Mouse (Mus musculus) kidney, postnatal 0 days (tissue): ENCODE results near the gene Nbl1. TPM values are rescaled to one million over a fixed set of nuclear protein-coding genes. Genes with fewer than 3 reads are reported as not detected.

Experiments used
- ATAC-seq: fragments of 200-750 bp; cut with Nextera tagmentation; replicated peaks from 2 replicates; pipeline ENCODE4 v1.8.0; 2017; ENCODE audit warnings: low read depth, moderate number of reproducible peaks, moderate TSS enrichment, moderate library complexity; ENCODE audit not compliant: low FRiP score
- DNase-seq: peaks from one replicate; pipeline ENCODE4 v3.0.0-alpha.2; 2016; ENCODE audit warnings: low spot score
- H3K27ac ChIP-seq: fragments of 300-500 bp; sonication (generic); 2 replicates; pipeline ENCODE4 v1.5.1; 2014; ENCODE audit warnings: mild to moderate bottlenecking
- H3K27me3 ChIP-seq: fragments of 300-500 bp; sonication (generic); 2 replicates; pipeline ENCODE4 v1.6.1; 2014; ENCODE audit warnings: low read length, mixed read lengths; ENCODE audit not compliant: insufficient read depth
- H3K36me3 ChIP-seq: fragments of 300-500 bp; sonication (generic); 2 replicates; pipeline ENCODE4 v1.6.1; 2014; ENCODE audit warnings: low read length, mixed read lengths; ENCODE audit not compliant: insufficient read depth
- H3K4me1 ChIP-seq: fragments of 300-500 bp; sonication (generic); replicated peaks from 2 replicates; pipeline ENCODE4 v1.6.1; 2014; ENCODE audit warnings: antibody characterized with exemption, low read length, mixed read lengths; ENCODE audit not compliant: insufficient read depth
- H3K4me2 ChIP-seq: fragments of 300-500 bp; sonication (generic); 2 replicates; pipeline ENCODE4 v1.6.1; 2014; ENCODE audit warnings: mild to moderate bottlenecking, low read length, moderate library complexity, mixed read lengths
- H3K4me3 ChIP-seq: fragments of 300-500 bp; sonication (generic); replicated peaks from 2 replicates; pipeline ENCODE4 v1.5.1; 2014; ENCODE audit warnings: low read depth, low read length
- H3K9ac ChIP-seq: fragments of 300-500 bp; sonication (generic); 2 replicates; pipeline ENCODE4 v1.6.1; 2014; ENCODE audit warnings: low read depth, low read length
- H3K9me3 ChIP-seq: fragments of 300-500 bp; sonication (generic); replicated peaks from 2 replicates; pipeline ENCODE4 v1.6.1; 2016; ENCODE audit warnings: low read length, inconsistent platforms, mixed read lengths
- CTCF ChIP-seq: IDR thresholded peaks from 2 replicates; pipeline ENCODE4 v1.5.1; 2016; ENCODE audit warnings: antibody characterized with exemption, low read depth, mild to moderate bottlenecking, moderate library complexity
- WGBS: fragments of 180-500 bp; shearing (Covaris S2); extraction: QIAGEN DNeasy Blood & Tissue Kit; methylation state at CpG from one replicate; pipeline ENCODE4 v1.1.7; 2014; 5-methylcytosine and 5-hydroxymethylcytosine counted together
- polyA plus RNA-seq: library from polyadenylated mRNA; unstranded; fragments of >200 nt; fragmentation: Nextera tagmentation; extraction: Ambion mirVana; gene quantifications from 2 replicates; pipeline ENCODE4 v1.2.1, GENCODE M21; 2015

Nbl1 gene
- polyA plus RNA-seq, 1 experiment from 2014 or later, result 39.4 TPM

- Histone ChIP-seq H3K27me3 (no peaks in the 10 kb centered on the region), H3K4me3 (no peak overlapping the region), H3K4me1 (0 out of 2 replicates have a peak, but pooled peaks cover 13% of the 10 kb centered on the region), H3K9ac (no peak overlapping the region), H3K4me2 (no peak overlapping the region), H3K36me3 (0 out of 2 replicates have a peak, but pooled peaks cover 3% of the 10 kb centered on the region), H3K27ac (no peak overlapping the region), H3K9me3 (no peaks in the 10 kb centered on the region)
- 43% methylated on average over 17 of the region's 17 CpGs for WGBS
- TF ChIP-seq CTCF, result no peak
- ATAC-seq (peak; percentile 33; the same call in 1 of the 2 replicates), DNase-seq (peak; percentile 34)
Measured at GRCm38 (mm10) chr4:139037795-139038607, 54.8 kb downstream of the Nbl1 start.

GRCm38 (mm10) chr4:139035799-139036198 is 57.0 kb downstream of the Nbl1 start:
- Histone ChIP-seq H3K9ac (no peak overlapping the region), H3K4me3 (no peak overlapping the region), H3K27ac (no peak overlapping the region), H3K9me3 (no peaks in the 10 kb centered on the region), H3K36me3 (0 out of 2 replicates have a peak, but pooled peaks cover 3% of the 10 kb centered on the region), H3K27me3 (no peaks in the 10 kb centered on the region), H3K4me2 (no peak overlapping the region), H3K4me1 (0 out of 2 replicates have a peak, but pooled peaks cover 13% of the 10 kb centered on the region)
- ATAC-seq (no peak), DNase-seq (no peak)
- no peak for TF ChIP-seq CTCF
- WGBS, result 95% methylated on average over 3 of the region's 3 CpGs

- Histone ChIP-seq H3K27ac (no peak overlapping the region), H3K4me2 (no peak overlapping the region), H3K9ac (no peak overlapping the region), H3K4me3 (no peak overlapping the region), H3K9me3 (no peaks in the 10 kb centered on the region), H3K4me1 (0 out of 2 replicates have a peak, but pooled peaks cover 11% of the 10 kb centered on the region), H3K27me3 (no peaks in the 10 kb centered on the region), H3K36me3 (0 out of 2 replicates have a peak, but pooled peaks cover 3% of the 10 kb centered on the region)
- 90% methylated on average over 3 of the region's 3 CpGs for WGBS
- no peak for ATAC-seq
- no peak for TF ChIP-seq CTCF
- DNase-seq, result no peak
Measured at GRCm38 (mm10) chr4:139034942-139035341, 57.9 kb downstream of the Nbl1 start.

- ATAC-seq, result no peak
- WGBS, result 31% methylated on average over 4 of the region's 4 CpGs
Measured at GRCm38 (mm10) chr4:139034540-139034939, 58.3 kb downstream of the Nbl1 start.

GRCm38 (mm10) chr4:139034010-139034367 is 58.8 kb downstream of the Nbl1 start:
- ATAC-seq, result no peak
- TF ChIP-seq CTCF, result no peak
- no peak overlapping the region for H3K4me2 ChIP-seq
- WGBS, result 80% methylated on average over 8 of the region's 8 CpGs
- no peak for DNase-seq
- no peak overlapping the region for H3K9ac ChIP-seq
- H3K4me3 ChIP-seq, result no peak overlapping the region
- H3K27ac ChIP-seq, result no peak overlapping the region
- no peaks in the 10 kb centered on the region for H3K9me3 ChIP-seq
- H3K4me1 ChIP-seq, result 0 out of 2 replicates have a peak, but pooled peaks cover 5% of the 10 kb centered on the region
- 0 out of 2 replicates have a peak, but pooled peaks cover 3% of the 10 kb centered on the region for H3K36me3 ChIP-seq
- no peaks in the 10 kb centered on the region for H3K27me3 ChIP-seq

More at GRCm38 (mm10) chr4:139034540-139034939, 58.3 kb downstream of the Nbl1 start:
- 0 out of 2 replicates have a peak, but pooled peaks cover 3% of the 10 kb centered on the region for H3K36me3 ChIP-seq
- H3K9me3 ChIP-seq, result no peaks in the 10 kb centered on the region
- peak; percentile 29 for DNase-seq
- no peak overlapping the region for H3K9ac ChIP-seq
- H3K4me1 ChIP-seq, result 0 out of 2 replicates have a peak, but pooled peaks cover 7% of the 10 kb centered on the region
- no peaks in the 10 kb centered on the region for H3K27me3 ChIP-seq
- TF ChIP-seq CTCF, result peak; percentile 68
- H3K4me2 ChIP-seq, result no peak overlapping the region
- H3K4me3 ChIP-seq, result no peak overlapping the region
- H3K27ac ChIP-seq, result no peak overlapping the region

GRCm38 (mm10) chr4:139033263-139034009 is 59.4 kb downstream of the Nbl1 start:
- no peak overlapping the region for H3K9ac ChIP-seq
- WGBS, result 82% methylated on average over 11 of the region's 11 CpGs
- no peak overlapping the region for H3K27ac ChIP-seq
- ATAC-seq, result no peak
- no peak overlapping the region for H3K4me2 ChIP-seq
- DNase-seq, result no peak
- H3K4me3 ChIP-seq, result no peak overlapping the region
- H3K9me3 ChIP-seq, result no peaks in the 10 kb centered on the region
- no peaks in the 10 kb centered on the region for H3K27me3 ChIP-seq
- H3K36me3 ChIP-seq, result 0 out of 2 replicates have a peak, but pooled peaks cover 3% of the 10 kb centered on the region
- no peak for TF ChIP-seq CTCF
- H3K4me1 ChIP-seq, result 0 out of 2 replicates have a peak, but pooled peaks cover 5% of the 10 kb centered on the region
